Mouse (Mus musculus) B cell, adult 62 days (primary cell): ENCODE measurements around the gene Trim40. TPM values are rescaled to one million over a fixed set of nuclear protein-coding genes. Genes with fewer than 3 reads are reported as not detected.

Source experiments
- total RNA-seq: library from RNA; stranded (reverse); gene quantifications from 4 replicates; pipeline ENCODE4 v1.2.4, GENCODE M21; 2023

Trim40 gene
- not detected in 4 replicates for total RNA-seq

DNA sequence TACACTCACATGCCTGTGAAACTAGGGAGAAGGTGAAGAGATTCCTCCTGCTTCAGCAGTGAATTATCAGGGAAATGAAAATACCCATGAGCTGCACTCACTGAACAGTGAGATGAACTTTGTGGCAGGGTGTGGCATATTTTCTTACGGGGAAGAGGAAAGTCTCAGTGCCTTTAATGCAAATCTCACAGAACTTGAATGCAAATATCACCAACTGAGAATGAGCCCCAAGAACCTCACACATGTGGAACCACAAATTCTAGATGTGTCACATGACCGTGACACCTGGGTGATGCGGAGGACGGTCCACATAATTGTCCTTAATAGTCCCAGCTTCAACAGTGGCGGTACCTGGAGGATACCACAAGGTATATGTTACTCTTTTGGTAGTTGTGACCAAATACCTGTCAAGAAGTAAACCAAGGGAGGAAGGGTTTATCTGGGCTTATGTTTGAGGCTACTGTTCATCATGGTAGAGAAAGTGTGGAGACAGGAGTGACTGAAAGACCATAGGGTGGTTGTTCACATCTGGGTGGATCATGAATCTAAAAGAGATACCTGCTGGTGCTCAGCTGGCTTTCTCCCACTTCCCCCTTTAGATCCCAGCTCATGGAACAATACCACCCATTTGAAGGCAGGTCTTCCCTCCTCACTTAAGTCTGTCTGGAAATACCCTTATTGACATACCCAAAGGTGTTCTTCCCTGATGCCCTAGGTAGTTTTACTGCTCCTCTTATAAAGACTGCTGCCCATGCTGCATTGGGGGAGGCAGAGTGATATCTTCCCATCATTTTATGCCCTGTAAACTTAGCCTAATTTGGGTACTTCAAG is at the start of gene Trim40:
Trim40 (minus strand) TSS at position 51 of the 831 bp plus-strand sequence.

DNA sequence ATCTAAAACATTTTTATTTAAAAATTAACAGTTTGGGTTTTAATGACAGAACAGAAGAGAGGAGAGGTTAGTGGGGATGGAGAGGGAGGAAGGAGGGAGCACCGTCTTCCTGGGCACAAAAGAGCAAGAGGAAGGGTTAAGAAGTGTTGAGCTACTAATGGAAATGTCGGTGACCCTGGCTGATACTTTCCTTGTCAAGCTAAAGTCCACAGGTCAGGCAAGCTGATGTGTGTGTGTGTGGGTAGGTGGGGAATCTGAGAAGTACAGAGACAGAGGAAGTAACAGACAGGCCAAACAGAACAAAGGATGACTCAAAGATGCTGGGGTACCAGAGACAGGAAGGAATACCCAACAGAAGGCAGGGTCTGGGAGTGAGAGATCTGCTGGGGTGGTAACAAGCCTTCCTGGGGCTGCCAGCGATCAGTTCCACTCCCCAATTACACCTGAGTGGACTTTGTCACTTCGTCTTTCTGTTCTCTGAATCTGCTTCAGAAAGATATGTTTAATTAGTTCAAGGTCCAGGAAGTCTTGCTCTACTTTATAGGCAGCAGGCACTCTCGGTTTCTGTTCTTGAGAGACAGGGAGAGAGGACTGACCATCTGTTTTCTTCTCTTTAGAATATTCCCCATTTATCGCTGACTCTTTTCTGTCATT is 7.8 kb upstream of the Trim40 start, which contains the start of gene Trim31:
Trim31 (plus strand) TSS at position 567 of the 654 bp plus-strand sequence.

DNA sequence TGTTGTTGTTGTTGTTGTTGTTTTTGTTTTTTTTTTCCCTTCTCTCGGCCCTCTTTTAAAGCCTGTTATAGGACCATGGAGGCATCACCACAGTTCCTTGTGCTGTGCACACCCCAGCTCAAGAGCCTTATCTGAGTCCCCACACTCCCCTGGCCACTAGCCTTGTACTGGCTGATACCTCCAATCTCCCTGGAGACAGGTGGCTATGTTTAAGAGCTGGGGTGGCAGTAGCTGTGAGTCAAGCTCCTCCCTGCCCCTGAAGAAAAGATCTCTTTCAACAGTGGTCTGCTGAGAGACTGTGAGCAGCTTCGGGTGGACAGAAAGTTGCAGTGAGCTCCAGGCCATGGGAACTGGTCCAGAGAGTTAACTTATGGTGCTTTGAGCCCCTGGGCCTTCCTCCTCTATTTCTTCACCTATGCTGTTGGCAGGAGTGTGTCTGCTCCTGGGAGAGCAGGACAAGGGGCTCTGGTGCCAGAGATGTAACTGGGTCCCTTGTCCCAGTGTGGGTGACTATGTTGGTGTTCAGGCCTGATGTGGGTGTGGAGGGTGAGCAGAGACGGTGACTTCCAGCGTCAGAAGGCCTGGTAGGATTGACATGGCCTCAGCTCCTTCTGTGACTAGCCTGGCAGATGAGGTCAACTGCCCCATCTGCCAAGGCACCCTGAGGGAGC is 20.5 kb downstream of the Trim40 start, which contains the start of gene Trim10:
Trim10 (plus strand) TSS at position 291 of the 671 bp plus-strand sequence.

DNA sequence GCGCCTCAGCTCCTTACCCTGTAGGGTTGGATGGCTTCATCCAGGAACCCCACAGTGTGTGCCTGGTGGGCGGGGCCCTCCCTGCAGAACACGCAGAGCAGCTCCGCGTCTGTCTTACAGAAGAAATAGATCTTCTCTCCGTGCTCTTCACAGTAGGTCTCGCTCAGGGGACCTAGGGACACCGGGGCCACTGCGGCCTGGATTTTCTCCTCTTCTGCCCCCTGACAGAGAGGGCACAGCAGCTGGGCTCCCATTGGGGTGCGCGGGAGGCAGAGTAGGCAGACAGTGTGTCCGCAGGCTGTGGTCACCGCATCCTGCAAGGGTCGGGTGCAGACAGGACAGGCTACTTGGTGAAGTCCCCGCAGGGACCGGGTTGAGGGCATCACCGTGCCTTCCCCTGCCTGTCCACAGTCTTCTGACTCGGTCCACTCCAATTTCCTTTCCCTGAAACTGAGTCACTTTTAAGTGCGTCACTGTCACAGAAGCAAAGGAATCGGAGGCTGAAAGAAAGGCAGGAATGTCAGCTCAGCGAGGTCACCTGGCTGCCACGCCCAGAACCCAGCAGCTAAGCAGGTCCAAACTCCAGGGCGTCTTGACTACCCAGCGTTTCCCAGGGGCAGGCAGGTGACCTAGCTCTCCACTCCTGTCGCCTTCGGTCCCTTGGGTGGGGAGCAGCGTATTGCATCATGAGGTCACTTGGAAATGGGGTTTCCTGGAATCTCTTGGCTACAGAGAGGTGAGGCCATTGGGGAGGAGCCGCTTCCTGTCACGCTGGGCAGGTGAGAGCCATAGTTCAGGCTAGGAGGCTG is 23.0 kb downstream of the Trim40 start, which contains the start of gene Trim15:
Trim15 (minus strand) TSS at position 492 of the 809 bp plus-strand sequence.

GRCm38 (mm10) chr17:36836874-36837647 is 52.9 kb downstream of the Trim40 start, which contains the start of gene Trim26:
Gene Trim26 (plus strand): TSS chr17:36837134.

Other genes with a start within 250 kb of the Trim40 start
- not detected in 4 replicates for gene H2-M9, start 247.5 kb downstream of the Trim40 start, total RNA-seq
- not detected in 4 replicates for gene H2-M1, start 217.9 kb downstream of the Trim40 start, total RNA-seq
- gene H2-M10.5, start 117.2 kb downstream of the Trim40 start, total RNA-seq = not detected in 4 replicates
- not detected in 4 replicates for gene H2-M10.6, start 78.0 kb downstream of the Trim40 start, total RNA-seq
- 179 to 202 TPM (median 188 TPM) in 4 replicates for gene Trim26, start 53.0 kb downstream of the Trim40 start, total RNA-seq
- gene Trim15, start 22.9 kb downstream of the Trim40 start, total RNA-seq = not detected in 4 replicates
- gene Trim10, start 20.5 kb downstream of the Trim40 start, total RNA-seq = 0.25 to 0.35 TPM in 2 of 4 replicates, not detected in the others
- not detected in 4 replicates for gene Trim31, start 8.0 kb upstream of the Trim40 start, total RNA-seq
- gene Rnf39, start 52.8 kb upstream of the Trim40 start, total RNA-seq = not detected in 4 replicates
- 96.5 to 112 TPM (median 98.9 TPM) in 4 replicates for gene Ppp1r11, start 61.6 kb upstream of the Trim40 start, total RNA-seq
- gene Znrd1, start 68.4 kb upstream of the Trim40 start, total RNA-seq = 74.9 to 82.2 TPM (median 80.0 TPM) in 4 replicates
- 1.0 to 2.7 TPM (median 1.3 TPM) in 4 replicates for gene Znrd1as, start 68.5 kb upstream of the Trim40 start, total RNA-seq
- not detected in 4 replicates for gene 2410137M14Rik, start 91.1 kb upstream of the Trim40 start, total RNA-seq
- gene H2-M5, start 99.4 kb upstream of the Trim40 start, total RNA-seq = not detected in 4 replicates
- gene Zfp57, start 111.0 kb upstream of the Trim40 start, total RNA-seq = not detected in 4 replicates
- not detected in 4 replicates for gene Mog, start 133.3 kb upstream of the Trim40 start, total RNA-seq
- 63.3 to 72.7 TPM (median 66.7 TPM) in 4 replicates for gene Gabbr1, start 155.8 kb upstream of the Trim40 start, total RNA-seq
- gene Olfr90, start 198.4 kb upstream of the Trim40 start, total RNA-seq = 0.21 TPM in 1 of 4 replicates, not detected in the others
- not detected in 4 replicates for gene Olfr91, start 208.2 kb upstream of the Trim40 start, total RNA-seq
- not detected in 4 replicates for gene Olfr92, start 230.0 kb upstream of the Trim40 start, total RNA-seq